Mouse (Mus musculus): ENCODE measurements around the gene Shisa6. TPM values are rescaled to one million over a fixed set of nuclear protein-coding genes. Genes with fewer than 3 reads are reported as not detected.

Shisa6 gene
- polyA plus RNA-seq, 1 experiment from 2014 or later: 0.37 TPM

- Histone ChIP-seq H3K27ac (no peak overlapping the region), H3K36me3 (ENCODE audit: insufficient read depth, low read length) (no peaks in the 10 kb centered on the region), H3K9ac (ENCODE audit: low read depth, low read length) (peak overlapping the region; percentile 23; the same call in 1 of the 2 replicates), H3K4me1 (replicated peaks; ENCODE audit: insufficient read depth, low read length) (peaks cover 7% of the 10 kb centered on the region; the same call in 1 of the 2 replicates), H3K9me3 (replicated peaks; ENCODE audit: low read length) (no peaks in the 10 kb centered on the region), H3K27me3 (ENCODE audit: insufficient read depth, low read length) (peaks cover 60% of the 10 kb centered on the region), H3K4me2 (ENCODE audit: low read length) (peak overlapping the region; percentile 85), H3K4me3 (replicated peaks; ENCODE audit: low read depth, low read length) (peak overlapping the region; percentile 44)
- WGBS: under 1% methylated on average over 81 of the region's 126 CpGs
- ATAC-seq (replicated peaks; ENCODE audit: low FRiP score, low read depth) (peak; percentile 26), DNase-seq (ENCODE audit: low spot score) (no peak)
- no peak for TF ChIP-seq CTCF (IDR thresholded peaks at IDR 0.05; ENCODE audit: low read depth)
These were observed 549 bp upstream of the Shisa6 start for GRCm38 (mm10) chr11:66526046-66526980.

DNA sequence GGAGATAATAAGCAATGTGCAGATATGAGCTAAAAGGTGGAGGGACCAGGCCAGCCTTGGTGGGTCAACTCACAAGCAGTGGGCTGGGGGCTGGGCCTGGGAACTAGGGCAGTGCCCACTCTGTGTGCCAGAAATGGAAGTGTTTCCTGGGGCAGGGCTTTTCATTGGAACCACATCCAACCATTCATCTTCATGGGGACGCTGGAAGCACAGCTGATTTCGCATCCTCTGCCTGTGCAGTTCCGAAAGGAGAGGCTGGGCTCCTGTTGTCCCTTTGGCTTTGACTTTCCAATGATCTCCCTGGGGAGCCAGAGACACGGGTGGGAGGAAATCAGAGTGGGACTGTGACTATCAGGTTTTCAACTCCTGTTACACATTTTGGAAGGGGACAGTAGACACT, 1.5 kb downstream of the Shisa6 start:
- no peak for DNase-seq (ENCODE audit: low spot score)

GRCm38 (mm10) chr11:66522376-66522775, 3.4 kb downstream of the Shisa6 start:
- peaks cover 42% of the 10 kb centered on the region for H3K27me3 ChIP-seq (ENCODE audit: insufficient read depth, low read length)
- H3K27ac ChIP-seq: no peak overlapping the region
- H3K9ac ChIP-seq (ENCODE audit: low read depth, low read length): no peak overlapping the region
- ATAC-seq (replicated peaks; ENCODE audit: low FRiP score, low read depth) (no peak), DNase-seq (ENCODE audit: low spot score) (no peak)
- H3K4me3 ChIP-seq (replicated peaks; ENCODE audit: low read depth, low read length): no peak overlapping the region
- peaks cover 7% of the 10 kb centered on the region; the same call in 1 of the 2 replicates for H3K4me1 ChIP-seq (replicated peaks; ENCODE audit: insufficient read depth, low read length)
- no peak overlapping the region for H3K4me2 ChIP-seq (ENCODE audit: low read length)
- WGBS: 74% methylated on average over 4 of the region's 4 CpGs
- no peak for TF ChIP-seq CTCF (IDR thresholded peaks at IDR 0.05; ENCODE audit: low read depth)
- no peaks in the 10 kb centered on the region for H3K36me3 ChIP-seq (ENCODE audit: insufficient read depth, low read length)
- H3K9me3 ChIP-seq (replicated peaks; ENCODE audit: low read length): no peaks in the 10 kb centered on the region

More for the DNA sequence above, 1.5 kb downstream of the Shisa6 start:
- Histone ChIP-seq H3K4me1 (replicated peaks; ENCODE audit: insufficient read depth, low read length) (peaks cover 7% of the 10 kb centered on the region; the same call in 1 of the 2 replicates), H3K4me3 (replicated peaks; ENCODE audit: low read depth, low read length) (no peak overlapping the region), H3K9ac (ENCODE audit: low read depth, low read length) (no peak overlapping the region), H3K36me3 (ENCODE audit: insufficient read depth, low read length) (no peaks in the 10 kb centered on the region), H3K27me3 (ENCODE audit: insufficient read depth, low read length) (peaks cover 60% of the 10 kb centered on the region), H3K9me3 (replicated peaks; ENCODE audit: low read length) (no peaks in the 10 kb centered on the region), H3K27ac (no peak overlapping the region), H3K4me2 (ENCODE audit: low read length) (no peak overlapping the region)
- TF ChIP-seq CTCF (IDR thresholded peaks at IDR 0.05; ENCODE audit: low read depth): no peak
- no peak for ATAC-seq (replicated peaks; ENCODE audit: low FRiP score, low read depth)
- WGBS: 48% methylated on average over 4 of the region's 4 CpGs

- DNase-seq (ENCODE audit: low spot score) (peak; percentile 55), ATAC-seq (replicated peaks; ENCODE audit: low FRiP score, low read depth) (no peak)
- H3K4me2 ChIP-seq (ENCODE audit: low read length): no peak overlapping the region
- H3K27me3 ChIP-seq (ENCODE audit: insufficient read depth, low read length): peaks cover 13% of the 10 kb centered on the region
- 55% methylated on average over 6 of the region's 6 CpGs for whole genome bisulfite sequencing
- H3K4me3 ChIP-seq (replicated peaks; ENCODE audit: low read depth, low read length): no peak overlapping the region
- H3K36me3 ChIP-seq (ENCODE audit: insufficient read depth, low read length): no peaks in the 10 kb centered on the region
- H3K9me3 ChIP-seq (replicated peaks; ENCODE audit: low read length): no peaks in the 10 kb centered on the region
- TF ChIP-seq CTCF (IDR thresholded peaks at IDR 0.05; ENCODE audit: low read depth): no peak
- H3K9ac ChIP-seq (ENCODE audit: low read depth, low read length): no peak overlapping the region
- H3K4me1 ChIP-seq (replicated peaks; ENCODE audit: insufficient read depth, low read length): no peaks in the 10 kb centered on the region
- no peak overlapping the region for H3K27ac ChIP-seq
These were observed 6.4 kb downstream of the Shisa6 start for GRCm38 (mm10) chr11:66519386-66519785.

GRCm38 (mm10) chr11:66514346-66514745, 11.4 kb downstream of the Shisa6 start:
- Histone ChIP-seq H3K27me3 (ENCODE audit: insufficient read depth, low read length) (no peaks in the 10 kb centered on the region), H3K4me3 (replicated peaks; ENCODE audit: low read depth, low read length) (no peak overlapping the region), H3K27ac (no peak overlapping the region), H3K4me2 (ENCODE audit: low read length) (no peak overlapping the region), H3K9ac (ENCODE audit: low read depth, low read length) (no peak overlapping the region), H3K9me3 (replicated peaks; ENCODE audit: low read length) (no peaks in the 10 kb centered on the region), H3K4me1 (replicated peaks; ENCODE audit: insufficient read depth, low read length) (no peaks in the 10 kb centered on the region), H3K36me3 (ENCODE audit: insufficient read depth, low read length) (no peaks in the 10 kb centered on the region)
- DNase-seq (ENCODE audit: low spot score) (peak; percentile 31), ATAC-seq (replicated peaks; ENCODE audit: low FRiP score, low read depth) (no peak)
- TF ChIP-seq CTCF (IDR thresholded peaks at IDR 0.05; ENCODE audit: low read depth): no peak
- WGBS: 65% methylated on average over 5 of the region's 5 CpGs

DNA sequence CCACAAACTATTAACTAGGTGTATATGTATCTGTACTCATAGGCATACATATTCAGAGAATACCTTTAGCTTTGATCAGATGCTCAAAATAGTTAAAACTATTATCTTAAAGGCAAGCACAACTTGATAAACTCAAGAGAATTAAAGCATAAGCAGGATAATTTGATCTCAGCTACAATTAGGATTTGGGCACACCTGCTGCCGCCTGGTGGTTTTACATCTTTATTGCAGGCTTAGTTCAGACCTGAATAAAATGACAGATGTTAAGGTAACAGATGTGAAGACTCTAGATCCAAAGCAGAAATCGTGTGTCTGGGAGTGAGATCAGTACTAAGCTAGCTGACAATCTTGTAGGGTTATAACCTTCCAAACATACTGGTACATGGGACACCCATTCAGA, 24.8 kb downstream of the Shisa6 start:
- no peak overlapping the region for H3K4me2 ChIP-seq (ENCODE audit: low read length)
- H3K4me1 ChIP-seq (replicated peaks; ENCODE audit: insufficient read depth, low read length): no peaks in the 10 kb centered on the region
- no peaks in the 10 kb centered on the region for H3K36me3 ChIP-seq (ENCODE audit: insufficient read depth, low read length)
- H3K9me3 ChIP-seq (replicated peaks; ENCODE audit: low read length): no peaks in the 10 kb centered on the region
- TF ChIP-seq CTCF (IDR thresholded peaks at IDR 0.05; ENCODE audit: low read depth): peak; percentile 21; the same call in 1 of the 2 replicates
- DNase-seq (ENCODE audit: low spot score) (no peak), ATAC-seq (replicated peaks; ENCODE audit: low FRiP score, low read depth) (no peak)
- no peak overlapping the region for H3K9ac ChIP-seq (ENCODE audit: low read depth, low read length)
- H3K27ac ChIP-seq: no peak overlapping the region
- no peak overlapping the region for H3K4me3 ChIP-seq (replicated peaks; ENCODE audit: low read depth, low read length)
- WGBS: 69% methylated on average over 2 of the region's 2 CpGs
- H3K27me3 ChIP-seq (ENCODE audit: insufficient read depth, low read length): no peaks in the 10 kb centered on the region

Measured in kidney, postnatal 0 days (tissue).